Mouse (Mus musculus): ENCODE data around the gene Fam196b. TPM values are rescaled to one million over a fixed set of nuclear protein-coding genes. Genes with fewer than 3 reads are reported as not detected.

Gene Fam196b
- polyA plus RNA-seq, 1 experiment from 2014 or later: 0.21 TPM

- Histone ChIP-seq H3K9ac (ENCODE audit: low read length) (no peak overlapping the region), H3K4me2 (ENCODE audit: low read depth, severe bottlenecking) (no peak overlapping the region), H3K27me3 (ENCODE audit: control insufficient read depth, insufficient read depth, low read length) (no peaks in the 10 kb centered on the region), H3K4me3 (ENCODE audit: low read depth, low read length) (no peak overlapping the region), H3K36me3 (ENCODE audit: control insufficient read depth, insufficient read depth, low read length) (no peaks in the 10 kb centered on the region), H3K27ac (replicated peaks; ENCODE audit: low read depth, low read length) (no peak overlapping the region), H3K4me1 (ENCODE audit: control insufficient read depth, insufficient read depth, low read length) (0 out of 2 replicates have a peak, but pooled peaks cover 3% of the 10 kb centered on the region), H3K9me3 (ENCODE audit: control insufficient read depth, low read length) (no peaks in the 10 kb centered on the region)
- ATAC-seq (ENCODE audit: insufficient number of reproducible peaks, low FRiP score, low TSS enrichment, low read depth): no peak
- WGBS: 65% methylated on average over 4 of the region's 4 CpGs
- DNase-seq (ENCODE audit: low spot score): no peak
These were observed 29.2 kb downstream of the Fam196b start for GRCm38 (mm10) chr11:34343742-34344307.

GRCm38 (mm10) chr11:34344310-34344709, 29.7 kb downstream of the Fam196b start:
- no peaks in the 10 kb centered on the region for H3K36me3 ChIP-seq (ENCODE audit: control insufficient read depth, insufficient read depth, low read length)
- WGBS: 73% methylated on average over 5 of the region's 5 CpGs
- no peak overlapping the region for H3K9ac ChIP-seq (ENCODE audit: low read length)
- no peak for ATAC-seq (ENCODE audit: insufficient number of reproducible peaks, low FRiP score, low TSS enrichment, low read depth)
- H3K4me2 ChIP-seq (ENCODE audit: low read depth, severe bottlenecking): no peak overlapping the region
- no peaks in the 10 kb centered on the region for H3K27me3 ChIP-seq (ENCODE audit: control insufficient read depth, insufficient read depth, low read length)
- H3K4me3 ChIP-seq (ENCODE audit: low read depth, low read length): no peak overlapping the region
- no peak for DNase-seq (ENCODE audit: low spot score)
- 0 out of 2 replicates have a peak, but pooled peaks cover 3% of the 10 kb centered on the region for H3K4me1 ChIP-seq (ENCODE audit: control insufficient read depth, insufficient read depth, low read length)
- H3K9me3 ChIP-seq (ENCODE audit: control insufficient read depth, low read length): no peaks in the 10 kb centered on the region
- no peak overlapping the region for H3K27ac ChIP-seq (replicated peaks; ENCODE audit: low read depth, low read length)

GRCm38 (mm10) chr11:34348287-34348918, 33.8 kb downstream of the Fam196b start:
- Histone ChIP-seq H3K4me1 (ENCODE audit: control insufficient read depth, insufficient read depth, low read length) (0 out of 2 replicates have a peak, but pooled peaks cover 3% of the 10 kb centered on the region), H3K27ac (replicated peaks; ENCODE audit: low read depth, low read length) (no peak overlapping the region), H3K36me3 (ENCODE audit: control insufficient read depth, insufficient read depth, low read length) (no peaks in the 10 kb centered on the region), H3K27me3 (ENCODE audit: control insufficient read depth, insufficient read depth, low read length) (no peaks in the 10 kb centered on the region), H3K9me3 (ENCODE audit: control insufficient read depth, low read length) (no peaks in the 10 kb centered on the region), H3K4me3 (ENCODE audit: low read depth, low read length) (no peak overlapping the region), H3K4me2 (ENCODE audit: low read depth, severe bottlenecking) (no peak overlapping the region), H3K9ac (ENCODE audit: low read length) (no peak overlapping the region)
- 76% methylated on average over 4 of the region's 4 CpGs for WGBS
- ATAC-seq (ENCODE audit: insufficient number of reproducible peaks, low FRiP score, low TSS enrichment, low read depth) (no peak), DNase-seq (ENCODE audit: low spot score) (no peak)

- Histone ChIP-seq H3K27ac (replicated peaks; ENCODE audit: low read depth, low read length) (no peak overlapping the region), H3K9me3 (ENCODE audit: control insufficient read depth, low read length) (no peaks in the 10 kb centered on the region), H3K4me3 (ENCODE audit: low read depth, low read length) (no peak overlapping the region), H3K9ac (ENCODE audit: low read length) (no peak overlapping the region), H3K27me3 (ENCODE audit: control insufficient read depth, insufficient read depth, low read length) (no peaks in the 10 kb centered on the region), H3K36me3 (ENCODE audit: control insufficient read depth, insufficient read depth, low read length) (no peaks in the 10 kb centered on the region), H3K4me2 (ENCODE audit: low read depth, severe bottlenecking) (no peak overlapping the region), H3K4me1 (ENCODE audit: control insufficient read depth, insufficient read depth, low read length) (no peaks in the 10 kb centered on the region)
- ATAC-seq (ENCODE audit: insufficient number of reproducible peaks, low FRiP score, low TSS enrichment, low read depth) (no peak), DNase-seq (ENCODE audit: low spot score) (no peak)
- 72% methylated on average over 10 of the region's 10 CpGs for WGBS
These were observed 34.9 kb downstream of the Fam196b start for GRCm38 (mm10) chr11:34349453-34350056.

- Histone ChIP-seq H3K4me2 (ENCODE audit: low read depth, severe bottlenecking) (no peak overlapping the region), H3K27ac (replicated peaks; ENCODE audit: low read depth, low read length) (no peak overlapping the region), H3K9me3 (ENCODE audit: control insufficient read depth, low read length) (no peaks in the 10 kb centered on the region), H3K4me1 (ENCODE audit: control insufficient read depth, insufficient read depth, low read length) (no peaks in the 10 kb centered on the region), H3K36me3 (ENCODE audit: control insufficient read depth, insufficient read depth, low read length) (no peaks in the 10 kb centered on the region), H3K4me3 (ENCODE audit: low read depth, low read length) (no peak overlapping the region), H3K9ac (ENCODE audit: low read length) (no peak overlapping the region), H3K27me3 (ENCODE audit: control insufficient read depth, insufficient read depth, low read length) (no peaks in the 10 kb centered on the region)
- ATAC-seq (ENCODE audit: insufficient number of reproducible peaks, low FRiP score, low TSS enrichment, low read depth) (no peak), DNase-seq (ENCODE audit: low spot score) (no peak)
- WGBS: 63% methylated on average over 12 of the region's 12 CpGs
These were observed 40.8 kb downstream of the Fam196b start for GRCm38 (mm10) chr11:34355406-34355805.

GRCm38 (mm10) chr11:34356109-34356508, 41.5 kb downstream of the Fam196b start:
- no peaks in the 10 kb centered on the region for H3K4me1 ChIP-seq (ENCODE audit: control insufficient read depth, insufficient read depth, low read length)
- H3K9ac ChIP-seq (ENCODE audit: low read length): no peak overlapping the region
- DNase-seq (ENCODE audit: low spot score): no peak
- no peaks in the 10 kb centered on the region for H3K9me3 ChIP-seq (ENCODE audit: control insufficient read depth, low read length)
- ATAC-seq (ENCODE audit: insufficient number of reproducible peaks, low FRiP score, low TSS enrichment, low read depth): no peak
- 52% methylated on average over 2 of the region's 2 CpGs for WGBS
- no peak overlapping the region for H3K4me3 ChIP-seq (ENCODE audit: low read depth, low read length)
- no peak overlapping the region for H3K27ac ChIP-seq (replicated peaks; ENCODE audit: low read depth, low read length)
- no peaks in the 10 kb centered on the region for H3K27me3 ChIP-seq (ENCODE audit: control insufficient read depth, insufficient read depth, low read length)
- no peaks in the 10 kb centered on the region for H3K36me3 ChIP-seq (ENCODE audit: control insufficient read depth, insufficient read depth, low read length)
- no peak overlapping the region for H3K4me2 ChIP-seq (ENCODE audit: low read depth, severe bottlenecking)

GRCm38 (mm10) chr11:34372224-34372623, 57.6 kb downstream of the Fam196b start:
- Histone ChIP-seq H3K4me3 (ENCODE audit: low read depth, low read length) (no peak overlapping the region), H3K27ac (replicated peaks; ENCODE audit: low read depth, low read length) (no peak overlapping the region), H3K9me3 (ENCODE audit: control insufficient read depth, low read length) (no peaks in the 10 kb centered on the region), H3K9ac (ENCODE audit: low read length) (no peak overlapping the region), H3K36me3 (ENCODE audit: control insufficient read depth, insufficient read depth, low read length) (no peaks in the 10 kb centered on the region), H3K4me2 (ENCODE audit: low read depth, severe bottlenecking) (no peak overlapping the region), H3K27me3 (ENCODE audit: control insufficient read depth, insufficient read depth, low read length) (no peaks in the 10 kb centered on the region), H3K4me1 (ENCODE audit: control insufficient read depth, insufficient read depth, low read length) (0 out of 2 replicates have a peak, but pooled peaks cover 3% of the 10 kb centered on the region)
- WGBS: 89% methylated on average over 4 of the region's 4 CpGs
- ATAC-seq (ENCODE audit: insufficient number of reproducible peaks, low FRiP score, low TSS enrichment, low read depth) (no peak), DNase-seq (ENCODE audit: low spot score) (no peak)

DNA sequence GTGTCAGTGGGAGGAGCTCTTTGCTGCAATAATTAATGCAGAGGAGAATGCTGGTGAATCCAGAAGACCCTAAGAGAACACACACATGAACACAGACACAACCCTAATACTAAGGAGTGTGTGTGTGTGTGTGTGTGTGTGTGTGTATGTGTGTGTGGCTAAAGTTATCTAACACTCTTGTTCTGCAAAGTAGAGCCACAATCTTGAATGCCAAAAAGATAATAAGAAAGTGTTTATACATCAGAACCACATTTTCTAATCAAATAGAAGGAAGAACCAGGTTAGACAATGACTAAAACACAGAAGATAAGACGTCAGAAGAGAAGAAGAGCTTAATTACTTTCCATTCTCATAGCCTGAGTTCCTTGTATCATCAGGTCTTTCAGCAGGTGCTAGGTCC, 60.9 kb downstream of the Fam196b start:
- no peak for DNase-seq (ENCODE audit: low spot score)
- no peak overlapping the region for H3K27ac ChIP-seq (replicated peaks; ENCODE audit: low read depth, low read length)
- no peak overlapping the region for H3K4me2 ChIP-seq (ENCODE audit: low read depth, severe bottlenecking)
- H3K4me3 ChIP-seq (ENCODE audit: low read depth, low read length): no peak overlapping the region
- ATAC-seq (ENCODE audit: insufficient number of reproducible peaks, low FRiP score, low TSS enrichment, low read depth): no peak
- no peaks in the 10 kb centered on the region for H3K36me3 ChIP-seq (ENCODE audit: control insufficient read depth, insufficient read depth, low read length)
- WGBS: 65% methylated on average over 1 of the region's 1 CpGs
- H3K9me3 ChIP-seq (ENCODE audit: control insufficient read depth, low read length): no peaks in the 10 kb centered on the region
- no peaks in the 10 kb centered on the region for H3K27me3 ChIP-seq (ENCODE audit: control insufficient read depth, insufficient read depth, low read length)
- no peak overlapping the region for H3K9ac ChIP-seq (ENCODE audit: low read length)
- H3K4me1 ChIP-seq (ENCODE audit: control insufficient read depth, insufficient read depth, low read length): peaks cover 9% of the 10 kb centered on the region
